ENCODE assay signal across 37 mouse cellular contexts in genomic region chr8:85123691-85124090, GRCm38 (mm10). TPM values are rescaled to one million over a fixed set of nuclear protein-coding genes. Genes with fewer than 3 reads are reported as not detected.
"Had no signal": no experiment of that assay in that cellular context is flagged by ENCODE, and none has a peak within 500 bp of the region (broad histone marks: within the 10 kb centered on the region; RNA-seq: fewer than 3 reads in every experiment).

No protein-coding gene starts in this region.

- H3K9me3 ChIP-seq: heart, embryonic 13.5 days; heart, embryonic 15.5 days; hindbrain, embryonic 10.5 days; hindbrain, embryonic 12.5 days; hindbrain, embryonic 15.5 days; intestine, embryonic 15.5 days; limb, embryonic 10.5 days; liver, embryonic 13.5 days had no signal

- H3K4me3 ChIP-seq: gastrocnemius, adult 2 months; heart, adult 2 months; heart, embryonic 13.5 days; heart, embryonic 15.5 days; hindbrain, embryonic 10.5 days; hindbrain, embryonic 12.5 days; hindbrain, embryonic 15.5 days; intestine, embryonic 15.5 days; layer of hippocampus, adult 2 months; left cerebral cortex, adult 2 months; limb, embryonic 10.5 days; limb, embryonic 12.5 days; liver, embryonic 13.5 days had no signal

- H3K27ac ChIP-seq: gastrocnemius, adult 2 months; heart, adult 2 months; heart, embryonic 13.5 days; heart, embryonic 15.5 days; hindbrain, embryonic 10.5 days; hindbrain, embryonic 12.5 days; hindbrain, embryonic 15.5 days; intestine, embryonic 15.5 days; layer of hippocampus, adult 2 months; left cerebral cortex, adult 2 months; limb, embryonic 10.5 days; limb, embryonic 12.5 days; liver, embryonic 13.5 days had no signal

- H3K27me3 ChIP-seq: heart, embryonic 13.5 days; heart, embryonic 15.5 days; hindbrain, embryonic 12.5 days; hindbrain, embryonic 15.5 days; intestine, embryonic 15.5 days; limb, embryonic 12.5 days had no signal

- H3K9ac ChIP-seq: heart, embryonic 13.5 days; heart, embryonic 15.5 days; hindbrain, embryonic 12.5 days; hindbrain, embryonic 15.5 days; intestine, embryonic 15.5 days; limb, embryonic 12.5 days; liver, embryonic 13.5 days had no signal

- H3K4me1 ChIP-seq: hindbrain, embryonic 12.5 days; intestine, embryonic 15.5 days; liver, embryonic 13.5 days had no signal

- H3K4me2 ChIP-seq: heart, embryonic 13.5 days; heart, embryonic 15.5 days; hindbrain, embryonic 12.5 days; hindbrain, embryonic 15.5 days; intestine, embryonic 15.5 days; limb, embryonic 12.5 days; liver, embryonic 11.5 days; liver, embryonic 13.5 days had no signal

- H3K36me3 ChIP-seq: heart, embryonic 13.5 days; heart, embryonic 15.5 days; hindbrain, embryonic 10.5 days; hindbrain, embryonic 12.5 days; hindbrain, embryonic 15.5 days; intestine, embryonic 15.5 days; limb, embryonic 10.5 days; limb, embryonic 12.5 days; liver, embryonic 13.5 days had no signal

- DNase-seq: gastrocnemius, adult 2 months; gastrocnemius, postnatal 10 days; gastrocnemius, postnatal 25 days; heart, adult 2 months; heart, postnatal 4 days; kidney, adult 18-20 months; kidney, adult 8-10 months; kidney, postnatal 10 days; kidney, postnatal 25 days; kidney, postnatal 4 days; liver; liver, embryonic 13.5 days had no signal

- ATAC-seq: inflammation-experienced regulatory T-cells, adult 6 months; intestine, embryonic 15.5 days; intestine, postnatal 0 days had no signal

RNA-seq across cellular contexts. Expression of gene Zfp791, which starts 0.8 kb away (rescaled TPM):
- total RNA-seq: granulocyte monocyte progenitor cell, adult 5-6 weeks had no signal

RNA-seq across cellular contexts. Expression of gene Cks1brt, which starts 28.0 kb away (rescaled TPM):
- total RNA-seq: gastrocnemius, adult 2 months; gastrocnemius, postnatal 10 days; gastrocnemius, postnatal 25 days; gastrocnemius, postnatal 4 days; granulocyte monocyte progenitor cell, adult 5-6 weeks; heart, adult 2 months; heart, postnatal 25 days; heart, postnatal 4 days; layer of hippocampus, adult 2 months; layer of hippocampus, postnatal 10 days; layer of hippocampus, postnatal 25 days; left cerebral cortex, adult 2 months; left cerebral cortex, postnatal 14 days; left cerebral cortex, postnatal 36 days had no signal
- polyA plus RNA-seq: frontal cortex, adult 2 months; heart, adult 2 months; heart, embryonic 13.5 days; heart, embryonic 15.5 days; heart, postnatal 0 days; hindbrain, embryonic 10.5 days; hindbrain, embryonic 15.5 days; intestine, embryonic 15.5 days; intestine, postnatal 0 days; kidney, embryonic 14.5 days; kidney, embryonic 16.5 days; limb, embryonic 10.5 days; limb, embryonic 12.5 days; limb, embryonic 14.5 days; liver, embryonic 11.5 days; liver, embryonic 13.5 days had no signal
